Mouse (Mus musculus) adrenal gland, adult 2 months (tissue): ENCODE measurements at regions not wholly inside any gene's neighbourhood (a gene's known extent, or its start where the extent isn't known, plus 50 kb on each side); places are given as distances from the start of the nearest gene placed in this dataset.
"Not testable (repeated sequence)": the region's sequence is repeated elsewhere in the genome, so short reads cannot be mapped to it uniquely, and the experiment has no call there.

Source experiments
- DNase-seq: peaks from one replicate; pipeline ENCODE4 v3.0.0; 2021

GRCm38 (mm10) chr17:14144082-14144481, 60.0 kb downstream of the Dact2 start:
- no peak for DNase-seq

GRCm38 (mm10) chr17:14141669-14142068, 62.4 kb downstream of the Dact2 start:
- DNase-seq: no peak

DNA sequence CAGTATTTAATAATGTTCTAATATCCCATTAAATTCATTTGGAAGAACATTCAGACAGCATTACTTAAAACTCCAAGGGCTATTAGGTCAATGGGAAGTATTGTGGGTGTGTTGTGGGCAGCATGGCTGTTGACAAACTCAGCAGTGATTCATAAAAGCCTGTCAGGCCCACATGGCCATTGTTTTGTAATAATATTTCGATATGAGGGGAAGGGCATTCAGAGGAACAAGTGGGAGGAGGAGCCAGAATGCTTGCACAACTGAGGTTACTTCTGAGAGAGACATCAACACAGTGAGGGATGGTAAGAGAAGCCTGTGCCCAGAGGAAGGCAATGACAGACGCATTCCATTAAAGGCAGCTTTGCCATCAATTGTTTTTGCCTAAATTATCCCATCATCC, 63.8 kb downstream of the Dact2 start:
- peak; percentile 72 for DNase-seq

- DNase-seq: no peak
Measured at GRCm38 (mm10) chr17:14138941-14139340, 65.2 kb downstream of the Dact2 start.

- peak; percentile 58 for DNase-seq
Measured at GRCm38 (mm10) chr17:14136702-14137315, 67.3 kb downstream of the Dact2 start.

DNA sequence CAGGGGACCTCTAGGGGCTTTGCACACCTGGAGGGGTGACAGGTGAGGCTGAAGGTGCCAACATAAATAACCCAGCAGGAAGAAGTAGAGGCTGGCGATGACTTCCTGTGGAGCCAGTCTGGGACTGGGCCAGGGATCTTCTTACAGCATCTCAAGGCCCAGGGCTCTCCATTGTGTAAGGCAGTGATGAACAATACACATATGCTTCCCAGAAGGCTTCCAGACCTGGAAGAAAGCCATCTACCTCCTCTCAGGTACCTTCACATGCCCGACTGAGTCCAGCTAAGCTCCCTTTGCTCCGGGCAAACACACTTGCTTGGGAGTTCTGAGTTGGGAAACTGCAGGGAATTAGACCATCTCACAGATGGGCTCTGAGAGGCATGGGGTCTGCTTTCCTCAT, 69.5 kb downstream of the Dact2 start:
- DNase-seq: no peak

DNA sequence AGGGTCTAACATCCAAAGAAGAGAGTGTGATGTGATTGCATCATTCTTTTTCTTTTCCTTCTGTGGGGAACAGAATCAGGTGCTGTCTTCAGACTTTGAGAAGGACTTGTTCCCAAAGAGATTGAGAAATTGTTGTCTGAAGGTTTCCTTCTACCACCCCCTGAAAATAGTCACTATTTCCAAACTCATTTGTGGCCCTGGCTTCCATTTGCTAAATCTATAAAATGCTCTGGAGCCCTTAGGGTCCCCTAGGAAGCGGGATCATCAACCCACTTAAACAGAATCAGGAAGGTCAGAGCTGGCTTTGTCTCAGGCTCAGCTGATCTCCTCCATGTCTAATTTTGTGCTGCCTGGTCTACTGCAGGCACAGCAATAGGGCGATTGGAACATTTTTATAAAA, 70.1 kb downstream of the Dact2 start:
- no peak for DNase-seq

DNA sequence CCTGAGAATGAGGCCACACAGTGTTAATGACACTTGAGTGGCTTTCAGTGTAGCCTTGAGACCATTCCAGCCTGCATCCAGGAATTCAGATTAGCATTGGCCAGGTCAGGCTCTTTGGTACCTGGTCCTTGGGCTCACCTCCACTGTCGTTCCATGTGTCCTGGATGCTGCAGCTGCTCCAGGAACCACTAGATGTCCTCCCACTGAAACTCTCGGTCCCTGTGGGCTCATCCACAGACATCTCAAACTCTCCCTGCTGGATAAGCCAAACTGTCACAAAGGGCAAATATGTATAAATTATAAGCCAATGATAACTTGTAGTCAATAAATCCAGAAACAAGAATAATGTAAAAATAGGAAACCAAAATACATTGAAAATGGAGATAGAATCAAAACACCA, 67.7 kb upstream of the Gm7358 start:
- not testable (repeated sequence) for DNase-seq

- no peak for DNase-seq
Measured at GRCm38 (mm10) chr17:14118863-14119262, 59.5 kb upstream of the Gm7358 start.

- DNase-seq: no peak
Measured at GRCm38 (mm10) chr17:14116223-14116622, 56.9 kb upstream of the Gm7358 start.

DNA sequence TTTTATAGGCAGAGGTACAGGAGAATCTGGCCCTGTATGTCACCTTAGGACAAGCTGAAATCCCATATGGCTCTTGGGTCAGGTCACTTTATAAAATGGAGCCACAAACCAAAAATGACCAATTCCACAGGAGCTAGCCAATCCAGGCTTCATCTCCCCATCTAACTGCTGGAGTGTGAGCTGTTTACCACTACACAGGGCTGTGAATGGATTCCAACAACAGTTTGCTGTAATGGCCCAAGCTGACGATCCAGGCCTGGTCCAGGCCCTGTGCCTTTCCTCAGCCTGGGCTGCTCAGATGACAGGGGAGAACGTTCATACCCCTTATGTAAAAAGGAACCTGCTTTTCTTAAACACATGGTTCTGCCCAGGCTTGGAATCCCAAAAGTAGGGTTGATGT, 55.5 kb upstream of the Gm7358 start:
- DNase-seq: no peak

GRCm38 (mm10) chr17:14111692-14112091, 52.4 kb upstream of the Gm7358 start:
- peak; percentile 11 for DNase-seq
